Mouse (Mus musculus) embryonic stem cell, embryonic (primary cell): ENCODE results near the gene Dclk3.

Experiments used
- CTCF ChIA-PET, 4 experiments: fragments of 300-600 bp in 2 of 4; fragments of 350-600 bp in 2 of 4; sonication (Branson Sonifier 250); formaldehyde crosslinking; loops; one replicate each; lab custom pipeline; 2022; ENCODE audit warnings: inconsistent platforms in 2 of 4; lab: Charles Lee
- POLR2A ChIA-PET, 4 experiments: fragments of 300-600 bp in 2 of 4; fragments of 350-600 bp in 2 of 4; sonication (Branson Sonifier 250); formaldehyde crosslinking; loops; one replicate each; lab custom pipeline; 2022; ENCODE audit warnings: antibody characterized with exemption in 4 of 4, inconsistent platforms in 1 of 4; lab: Charles Lee

The Dclk3 gene

DNA sequence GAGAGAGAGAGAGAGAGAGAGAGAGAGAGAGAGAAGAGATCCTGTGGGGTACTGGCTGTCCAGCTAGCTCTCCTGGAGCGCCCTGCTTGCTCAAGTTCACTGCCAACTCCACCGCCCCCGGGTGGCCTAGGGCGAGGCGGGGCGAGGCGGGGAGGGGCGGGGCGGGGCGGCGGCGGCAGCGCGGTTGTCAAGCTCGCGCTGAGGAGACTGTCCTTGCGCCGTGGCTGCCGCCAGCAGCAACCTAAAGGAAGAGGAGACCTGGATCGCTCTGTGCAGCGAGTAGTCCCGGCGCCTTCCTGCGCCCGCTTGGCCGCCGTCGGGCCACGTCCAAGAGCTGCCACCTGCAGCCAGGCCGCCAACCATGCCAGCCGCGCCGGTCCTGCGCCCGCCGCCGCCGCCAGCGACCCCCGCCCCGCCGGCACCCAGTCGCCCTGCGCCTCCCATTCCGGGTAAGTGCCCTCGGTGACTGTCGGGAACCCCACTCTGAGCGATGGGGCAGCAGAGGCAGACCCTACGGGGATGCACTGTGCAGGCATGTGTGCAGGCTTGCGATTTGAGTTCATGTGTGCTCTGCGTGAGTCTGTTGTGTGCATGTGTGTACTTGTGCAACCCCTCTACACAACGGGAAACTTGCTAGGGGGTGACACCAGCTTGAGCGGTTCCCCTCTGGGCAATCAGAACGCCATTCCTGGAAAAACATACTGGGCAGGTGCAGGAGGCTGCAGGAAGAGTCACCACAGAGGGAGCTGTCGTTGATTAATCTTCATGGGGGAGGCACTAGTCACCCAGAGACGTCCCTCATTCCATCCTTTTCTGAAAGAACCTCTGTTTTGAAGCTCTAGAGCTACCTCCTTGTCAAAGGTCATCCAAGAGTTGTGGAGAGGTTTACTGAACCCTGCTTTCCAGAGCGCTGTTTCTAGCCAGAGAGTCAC is at the start of gene Dclk3:
Dclk3 (plus strand) TSS at position 178 of the 932 bp plus-strand sequence.
- ChIA-PET CTCF (interaction anchor here in 2 of 4 experiments (1.0 to 1.7 kb wide), 4 partner anchors 10 to 149 kb away, joined by 3 to 5 read pairs (median 3); no protein-coding TSS in a partner anchor), POLR2A (interaction anchor here in 3 of 4 experiments (0.7 to 1.7 kb wide), 7 partner anchors 10 to 172 kb away, joined by 3 to 4 read pairs (median 3); partner anchors contain the start of genes Epm2aip1 (in 1 of the 3), Mlh1 (in 1 of the 3) and Trank1 (in 1 of the 3))

DNA sequence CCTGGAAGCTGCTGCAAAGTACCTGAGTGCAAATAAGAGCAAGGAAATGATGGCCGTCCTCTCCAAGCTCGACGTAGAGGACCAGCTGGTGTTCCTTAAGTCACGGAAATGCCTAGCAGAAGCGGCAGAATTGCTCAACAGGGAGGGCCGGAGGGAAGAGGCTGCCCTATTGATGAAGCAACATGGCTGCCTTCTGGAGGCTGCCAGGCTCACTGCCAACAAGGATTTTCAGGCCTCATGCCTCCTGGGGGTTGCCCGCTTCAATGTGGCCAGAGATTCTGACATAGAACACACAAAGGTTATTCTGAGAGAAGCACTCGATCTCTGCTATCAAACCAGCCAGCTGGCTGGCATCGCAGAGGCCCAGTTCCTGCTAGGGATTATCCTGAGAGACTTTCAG is 48.9 kb upstream of the Dclk3 start:
- POLR2A ChIA-PET, result no interaction called here
- CTCF ChIA-PET, result interaction anchor here in 1 of 4 experiments (1.6 kb wide), 1 partner anchor 101 kb away, joined by 3 read pairs; no protein-coding TSS in a partner anchor

- CTCF ChIA-PET, result no interaction called here
- POLR2A ChIA-PET, result interaction anchor here in 1 of 4 experiments (0.6 kb wide), 1 partner anchor 225 kb away, joined by 4 read pairs; no protein-coding TSS in a partner anchor
Observed at GRCm38 (mm10) chr9:111391036-111391435, 47.8 kb upstream of the Dclk3 start.

- ChIA-PET POLR2A (interaction anchor here in 1 of 4 experiments (0.6 kb wide), 1 partner anchor 224 kb away, joined by 4 read pairs; no protein-coding TSS in a partner anchor), CTCF (no interaction called here)
Observed at GRCm38 (mm10) chr9:111391926-111392442, 46.9 kb upstream of the Dclk3 start.

GRCm38 (mm10) chr9:111395265-111395664 is 43.6 kb upstream of the Dclk3 start:
- POLR2A ChIA-PET, result interaction anchor here in 2 of 4 experiments (0.7 to 1.5 kb wide), 2 partner anchors 9 to 233 kb away, joined by 3 to 4 read pairs; no protein-coding TSS in a partner anchor
- CTCF ChIA-PET, result no interaction called here

DNA sequence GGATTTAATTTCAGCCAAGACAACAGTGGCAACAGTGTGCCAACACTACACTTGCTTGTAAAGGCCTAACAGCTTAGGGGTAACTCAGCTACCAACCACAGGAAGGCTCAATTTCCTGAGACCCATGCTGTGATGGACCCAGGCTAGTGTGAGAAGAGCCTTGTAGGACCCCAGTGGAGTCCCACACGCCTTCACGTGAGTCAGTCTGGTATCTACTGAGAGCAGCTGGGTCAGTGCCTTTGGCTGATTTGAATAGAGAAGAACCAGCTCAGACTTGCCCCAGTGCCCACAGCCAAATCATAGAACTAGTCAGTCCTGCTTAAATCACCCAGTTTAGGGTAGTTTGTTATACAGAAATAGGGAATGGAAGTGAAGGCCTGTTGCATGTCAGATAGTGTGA is 40.8 kb upstream of the Dclk3 start:
- POLR2A ChIA-PET, result no interaction called here
- CTCF ChIA-PET, result interaction anchor here in 1 of 4 experiments (0.9 kb wide), 1 partner anchor 16 kb away, joined by 3 read pairs; no protein-coding TSS in a partner anchor

DNA sequence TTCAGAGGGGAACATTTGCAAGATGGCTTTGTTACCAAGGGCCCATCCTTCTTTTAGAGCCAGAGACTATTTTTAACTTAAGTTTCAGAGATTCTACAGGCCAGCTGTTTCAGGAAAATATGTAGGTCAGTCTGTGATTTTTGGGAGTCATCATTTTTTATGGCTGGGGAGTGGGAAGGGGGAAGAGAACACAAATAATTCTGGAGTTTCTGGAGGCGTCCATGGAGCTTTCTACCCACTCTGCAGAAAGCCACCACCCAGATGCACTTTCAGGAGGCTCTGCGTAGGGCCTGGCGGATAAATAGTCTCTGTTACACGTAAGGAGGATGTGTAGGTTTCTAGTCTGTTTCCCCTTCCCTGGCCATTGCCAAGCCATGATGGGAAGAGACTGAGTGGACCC is 38.8 kb upstream of the Dclk3 start:
- ChIA-PET CTCF (no interaction called here), POLR2A (interaction anchor here in 2 of 4 experiments (1.0 to 1.2 kb wide), 2 partner anchors 13 to 68 kb away, joined by 3 read pairs; no protein-coding TSS in a partner anchor)

DNA sequence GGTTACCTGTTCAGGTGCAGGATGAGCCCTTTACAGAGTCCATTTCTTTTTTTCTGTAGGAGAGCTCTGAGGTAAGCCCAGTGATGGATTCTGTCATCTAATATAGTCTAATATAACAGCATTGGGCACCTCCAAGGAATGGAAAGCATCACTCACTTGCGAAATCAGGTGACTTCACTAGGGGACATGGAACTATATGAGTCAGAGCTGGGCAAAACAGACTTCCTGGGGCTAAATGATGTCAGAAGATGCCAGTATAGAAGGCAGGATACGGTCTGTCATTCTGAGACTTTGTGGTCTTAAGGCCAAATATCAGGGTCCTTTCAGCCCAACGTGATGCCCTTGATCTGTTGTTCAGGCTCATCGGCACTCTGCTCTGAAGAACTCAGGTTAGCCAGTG is 35.7 kb upstream of the Dclk3 start:
- CTCF ChIA-PET, result interaction anchor here in 1 of 4 experiments (1.0 kb wide), 1 partner anchor 113 kb away, joined by 3 read pairs; no protein-coding TSS in a partner anchor
- POLR2A ChIA-PET, result interaction anchor here in 1 of 4 experiments (0.8 kb wide), 1 partner anchor 41 kb away, joined by 3 read pairs; no protein-coding TSS in a partner anchor

DNA sequence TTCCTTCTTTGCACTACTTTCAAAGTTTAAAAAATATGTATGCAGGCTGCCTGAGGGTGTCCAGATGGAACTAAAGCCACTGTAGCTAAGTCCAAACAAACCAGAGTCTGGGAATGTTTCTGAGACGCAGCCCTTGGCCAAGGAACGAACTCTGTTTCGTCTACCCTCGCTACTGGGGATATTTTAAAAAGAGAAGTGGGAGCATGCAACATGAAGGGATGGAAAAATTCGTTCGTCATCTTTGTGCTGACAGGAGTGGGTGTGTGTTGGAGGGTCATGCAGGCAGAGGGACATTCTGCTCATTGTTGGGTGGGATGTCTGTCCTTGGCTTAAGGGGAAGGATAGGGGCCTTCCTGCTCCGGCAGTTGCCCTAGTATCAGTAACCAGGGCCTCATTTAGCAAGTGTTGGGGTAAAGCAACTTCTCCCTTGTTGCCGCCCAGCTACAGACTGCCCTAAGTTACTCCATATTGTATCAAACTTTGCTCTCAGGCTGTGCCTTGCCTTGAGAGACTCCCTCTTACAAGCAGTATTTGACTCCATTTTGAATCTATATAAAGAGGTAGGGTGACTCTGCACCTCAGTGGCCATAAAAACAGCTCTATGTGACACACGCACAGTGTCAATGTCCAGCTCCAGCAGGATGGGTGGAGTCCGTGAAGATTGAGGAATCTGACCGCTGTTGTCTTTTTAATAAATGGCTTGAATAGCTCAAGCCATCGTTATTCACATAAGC is 34.4 kb upstream of the Dclk3 start:
- CTCF ChIA-PET, result interaction anchor here in 1 of 4 experiments (1.6 kb wide), 1 partner anchor 64 kb away, joined by 3 read pairs; no protein-coding TSS in a partner anchor
- POLR2A ChIA-PET, result no interaction called here

GRCm38 (mm10) chr9:111405080-111405428 is 33.8 kb upstream of the Dclk3 start:
- ChIA-PET POLR2A (no interaction called here), CTCF (interaction anchor here in 1 of 4 experiments (1.6 kb wide), 1 partner anchor 63 kb away, joined by 3 read pairs; no protein-coding TSS in a partner anchor)

DNA sequence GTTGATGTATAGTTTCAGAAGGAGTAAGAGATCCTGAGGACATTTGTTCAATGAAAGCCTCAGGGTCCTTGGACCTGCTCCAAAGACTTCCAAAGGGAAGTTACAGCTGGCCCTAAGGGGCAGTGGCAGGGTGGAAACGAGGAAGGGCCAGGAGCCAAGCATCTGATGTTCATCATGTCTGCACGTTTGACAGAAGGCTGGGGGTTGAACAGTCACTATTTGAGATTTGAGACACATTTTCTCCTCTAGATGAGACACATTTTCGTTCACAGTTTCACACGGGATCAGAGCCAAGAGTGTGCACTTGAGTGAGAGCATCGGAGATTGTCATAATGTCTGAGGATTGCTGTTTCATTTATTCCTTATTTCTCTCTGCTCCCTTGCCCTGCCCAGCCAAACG is 30.9 kb upstream of the Dclk3 start:
- ChIA-PET POLR2A (no interaction called here), CTCF (no interaction called here)

GRCm38 (mm10) chr9:111408427-111408826 is 30.5 kb upstream of the Dclk3 start:
- CTCF ChIA-PET, result no interaction called here
- POLR2A ChIA-PET, result no interaction called here

- CTCF ChIA-PET, result interaction anchor here in 1 of 4 experiments (0.9 kb wide), 1 partner anchor 490 kb away, joined by 3 read pairs; no protein-coding TSS in a partner anchor
- POLR2A ChIA-PET, result interaction anchor here in 1 of 4 experiments (1.2 kb wide), 1 partner anchor 13 kb away, joined by 3 read pairs; no protein-coding TSS in a partner anchor
Observed at GRCm38 (mm10) chr9:111412471-111413160, 26.3 kb upstream of the Dclk3 start.

GRCm38 (mm10) chr9:111421862-111422261 is 17.0 kb upstream of the Dclk3 start:
- ChIA-PET POLR2A (interaction anchor here in 2 of 4 experiments (0.5 to 0.6 kb wide), 2 partner anchors 18 to 1754 kb away, joined by 4 read pairs; no protein-coding TSS in a partner anchor), CTCF (interaction anchor here in 2 of 4 experiments (0.6 to 0.8 kb wide), 2 partner anchors 131 to 1008 kb away, joined by 3 read pairs; no protein-coding TSS in a partner anchor)

- ChIA-PET POLR2A (interaction anchor here in 1 of 4 experiments (0.5 kb wide), 1 partner anchor 17 kb away, joined by 4 read pairs; no protein-coding TSS in a partner anchor), CTCF (interaction anchor here in 1 of 4 experiments (0.7 kb wide), 1 partner anchor 45 kb away, joined by 3 read pairs; no protein-coding TSS in a partner anchor)
Observed at GRCm38 (mm10) chr9:111422567-111422966, 16.3 kb upstream of the Dclk3 start.

DNA sequence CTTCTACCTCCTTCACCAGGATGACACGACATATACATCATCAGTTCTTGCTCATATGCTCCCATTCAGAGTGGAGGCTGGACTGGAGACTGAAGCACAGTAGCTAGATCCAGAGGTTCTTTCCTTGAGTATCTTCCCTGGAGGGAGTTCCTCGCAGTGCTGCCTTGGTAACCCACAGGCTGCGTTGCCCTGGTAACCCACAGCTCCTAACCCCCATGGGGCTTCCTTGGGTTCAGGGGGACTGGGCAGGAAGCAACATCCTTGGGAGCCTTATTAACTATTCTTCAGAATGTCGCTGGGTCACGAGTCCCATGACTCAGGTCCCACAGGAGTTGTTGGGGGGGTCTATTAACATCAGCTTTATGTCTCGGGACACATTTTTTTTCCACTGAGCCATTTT is 13.8 kb upstream of the Dclk3 start:
- POLR2A ChIA-PET, result no interaction called here
- CTCF ChIA-PET, result interaction anchor here in 1 of 4 experiments (0.7 kb wide), 1 partner anchor 502 kb away, joined by 8 read pairs; no protein-coding TSS in a partner anchor

DNA sequence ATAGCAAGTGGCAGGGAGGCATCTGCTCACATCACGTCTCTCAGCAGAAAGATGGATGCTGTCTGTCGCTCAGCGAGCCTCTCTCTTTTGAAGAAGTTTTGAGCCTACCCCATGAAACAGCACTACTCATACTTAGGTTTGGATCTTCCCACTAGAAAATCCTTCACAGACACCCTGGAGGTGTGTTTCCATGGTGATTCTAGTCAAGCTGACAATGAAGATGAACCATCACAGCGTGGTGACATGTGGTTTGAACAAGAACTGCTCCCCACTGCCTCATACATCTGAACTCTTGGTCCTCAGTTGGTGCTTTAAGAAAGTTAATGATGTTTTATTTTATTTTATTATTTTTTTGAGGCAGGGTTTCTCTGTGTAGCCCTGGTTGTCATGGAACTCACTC is 12.9 kb upstream of the Dclk3 start:
- POLR2A ChIA-PET, result no interaction called here
- CTCF ChIA-PET, result no interaction called here
